Mouse (Mus musculus) neural tube, embryonic 14.5 days (tissue): ENCODE results near the gene Uba52. TPM values are rescaled to one million over a fixed set of nuclear protein-coding genes. Genes with fewer than 3 reads are reported as not detected.
A peak's percentile ranks its signal among the peaks of the same experiment; 100 is the strongest.

Experiments
- ATAC-seq: fragments of 200-750 bp; cut with Nextera tagmentation; 2 replicates; pipeline ENCODE4 v1.8.0; 2017; ENCODE audit warnings: low read depth, mild to moderate bottlenecking, moderate TSS enrichment, moderate library complexity
- H3K27ac ChIP-seq: fragments of 300-500 bp; sonication (generic); 2 replicates; pipeline ENCODE4 v1.5.1; 2014; ENCODE audit warnings: low read depth, mild to moderate bottlenecking, control low read depth, low read length, moderate library complexity, mixed read lengths
- H3K27me3 ChIP-seq: fragments of 300-500 bp; sonication (generic); 2 replicates; pipeline ENCODE4 v1.6.1; 2014; ENCODE audit warnings: low read length; ENCODE audit not compliant: control insufficient read depth, insufficient read depth
- H3K36me3 ChIP-seq: fragments of 300-500 bp; sonication (generic); 2 replicates; pipeline ENCODE4 v1.6.1; 2014; ENCODE audit warnings: low read length, mixed read lengths; ENCODE audit not compliant: control insufficient read depth, insufficient read depth
- H3K4me1 ChIP-seq: fragments of 300-500 bp; sonication (generic); 2 replicates; pipeline ENCODE4 v1.6.1; 2014; ENCODE audit warnings: low read length; ENCODE audit not compliant: control insufficient read depth, insufficient read depth
- H3K4me2 ChIP-seq: fragments of 300-500 bp; sonication (generic); 2 replicates; pipeline ENCODE4 v1.6.1; 2014; ENCODE audit warnings: mild to moderate bottlenecking, low read depth, low read length, control low read depth
- H3K4me3 ChIP-seq: fragments of 300-500 bp; sonication (generic); 2 replicates; pipeline ENCODE4 v1.5.1; 2014; ENCODE audit warnings: low read depth, low read length, control low read depth, mixed read lengths
- H3K9ac ChIP-seq: fragments of 300-500 bp; sonication (generic); replicated peaks from 2 replicates; pipeline ENCODE4 v1.6.1; 2014; ENCODE audit warnings: low read depth, mild to moderate bottlenecking, control low read depth, low read length, mixed read lengths
- H3K9me3 ChIP-seq: fragments of 300-500 bp; sonication (generic); 2 replicates; pipeline ENCODE4 v1.6.1; 2016; ENCODE audit warnings: low read length; ENCODE audit not compliant: control insufficient read depth
- WGBS: fragments of 180-500 bp; shearing (Covaris S2); extraction: QIAGEN DNeasy Blood & Tissue Kit; methylation state at CpG from one replicate; pipeline ENCODE4 v1.1.7; 2014; 5-methylcytosine and 5-hydroxymethylcytosine counted together
- polyA plus RNA-seq: library from polyadenylated mRNA; unstranded; fragments of >200 nt; fragmentation: Nextera tagmentation; extraction: Ambion mirVana; gene quantifications from 2 replicates; pipeline ENCODE4 v1.2.1, GENCODE M21; 2014

Uba52 gene
- polyA plus RNA-seq, 1 experiment from 2014 or later, result 750 TPM

DNA sequence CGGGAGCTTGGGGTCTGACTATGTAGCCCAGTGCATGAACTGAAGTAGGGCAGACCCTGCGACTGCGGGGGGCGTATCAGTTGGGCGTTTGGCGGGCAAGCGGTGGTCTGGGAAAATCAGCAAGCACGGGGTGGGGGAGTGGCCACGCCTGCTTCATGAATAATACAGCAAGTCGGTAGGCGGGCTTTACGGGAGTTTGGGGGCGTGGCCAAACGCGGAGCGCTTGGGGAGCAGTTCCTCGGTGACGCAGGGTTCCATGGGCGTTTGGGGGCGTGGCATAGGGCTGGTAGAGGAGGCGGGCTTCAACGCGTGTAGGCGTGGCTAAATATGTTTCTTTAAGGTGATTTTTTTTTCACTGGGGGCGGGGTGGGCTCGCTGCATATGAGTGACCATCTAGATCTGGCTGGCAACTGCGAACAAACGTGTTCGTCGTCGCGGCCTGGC, 28.1 kb upstream of the Uba52 start:
- Histone ChIP-seq H3K27ac (peak overlapping the region; percentile 93), H3K9ac (peak overlapping the region; percentile 53), H3K4me3 (peak overlapping the region; percentile 69), H3K4me2 (peak overlapping the region; percentile 82), H3K9me3 (no peaks in the 10 kb centered on the region), H3K27me3 (no peaks in the 10 kb centered on the region), H3K36me3 (peaks cover 14% of the 10 kb centered on the region; the same call in 1 of the 2 replicates), H3K4me1 (peaks cover 18% of the 10 kb centered on the region)
- WGBS, result 0% methylated on average over 32 of the region's 32 CpGs
- ATAC-seq, result peak; percentile 77

DNA sequence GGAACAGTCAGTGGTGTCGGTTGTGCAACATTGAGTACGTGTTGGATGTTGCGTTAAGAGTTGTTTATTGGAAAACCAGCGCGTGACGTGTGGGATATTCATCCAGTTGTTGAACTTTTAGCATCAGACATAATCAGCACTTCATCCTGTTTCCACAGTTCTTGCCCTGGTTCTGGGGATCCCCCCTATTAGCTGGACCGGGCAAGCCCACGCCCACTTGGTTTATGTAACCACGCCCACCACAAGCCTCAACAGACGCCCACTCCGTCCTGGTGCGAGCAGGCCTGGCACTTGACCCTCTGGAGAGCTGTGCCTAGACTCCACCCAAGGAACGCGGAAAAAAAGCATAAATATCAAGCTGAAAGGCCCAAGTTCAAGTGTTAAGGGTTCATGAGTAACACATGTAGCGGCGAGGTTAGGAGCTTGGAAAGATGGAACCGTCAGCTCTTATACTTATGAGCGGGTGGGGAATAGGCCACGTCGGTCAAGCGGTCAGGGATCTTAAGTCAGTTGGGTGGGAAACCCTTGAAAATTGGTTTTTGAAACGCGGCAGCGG, 27.5 kb upstream of the Uba52 start:
- peak; percentile 12; the same call in 1 of the 2 replicates for ATAC-seq

GRCm38 (mm10) chr8:70535701-70536100, 25.1 kb upstream of the Uba52 start:
- no peak for ATAC-seq
- Histone ChIP-seq H3K4me3 (no peak overlapping the region), H3K27me3 (no peaks in the 10 kb centered on the region), H3K9me3 (no peaks in the 10 kb centered on the region), H3K9ac (no peak overlapping the region), H3K27ac (no peak overlapping the region), H3K36me3 (peaks cover 40% of the 10 kb centered on the region), H3K4me1 (peaks cover 9% of the 10 kb centered on the region), H3K4me2 (no peak overlapping the region)
- 92% methylated on average over 2 of the region's 2 CpGs for WGBS

More for the DNA sequence above, 27.5 kb upstream of the Uba52 start:
- peak overlapping the region; percentile 69 for H3K4me3 ChIP-seq
- peaks cover 17% of the 10 kb centered on the region; the same call in 1 of the 2 replicates for H3K36me3 ChIP-seq
- no peaks in the 10 kb centered on the region for H3K27me3 ChIP-seq
- WGBS, result 17% methylated on average over 24 of the region's 24 CpGs
- H3K4me2 ChIP-seq, result peak overlapping the region; percentile 82
- peak overlapping the region; percentile 53 for H3K9ac ChIP-seq
- peaks cover 18% of the 10 kb centered on the region for H3K4me1 ChIP-seq
- 0 out of 2 replicates have a peak overlapping the region, but pooled peaks have one; percentile 34 for H3K27ac ChIP-seq
- no peaks in the 10 kb centered on the region for H3K9me3 ChIP-seq

DNA sequence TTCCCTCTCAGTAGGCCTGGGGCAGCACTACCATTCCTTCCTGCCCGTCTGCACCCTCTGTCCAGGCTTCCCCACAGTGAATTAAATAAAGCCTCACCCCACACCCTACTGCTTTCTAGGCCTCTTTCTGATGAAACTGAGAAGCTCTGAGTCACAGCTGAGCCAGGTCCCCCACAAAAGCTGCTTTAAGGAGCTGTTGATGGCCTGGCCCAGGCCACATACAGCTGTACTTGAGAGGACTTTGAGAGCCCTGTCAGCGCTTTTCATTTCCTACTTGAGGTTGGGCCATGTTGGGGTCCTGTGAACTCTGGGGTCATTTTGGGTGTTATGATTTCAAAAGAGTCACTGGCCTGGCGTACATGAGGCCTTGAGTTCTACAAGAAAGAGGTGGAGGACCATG, 24.6 kb upstream of the Uba52 start:
- no peak for ATAC-seq
- H3K36me3 ChIP-seq, result peaks cover 40% of the 10 kb centered on the region
- no peak overlapping the region for H3K9ac ChIP-seq
- peaks cover 4% of the 10 kb centered on the region; the same call in 1 of the 2 replicates for H3K4me1 ChIP-seq
- no peak overlapping the region for H3K27ac ChIP-seq
- H3K4me2 ChIP-seq, result no peak overlapping the region
- H3K9me3 ChIP-seq, result no peaks in the 10 kb centered on the region
- WGBS, result 90% methylated on average over 3 of the region's 3 CpGs
- no peak overlapping the region for H3K4me3 ChIP-seq
- no peaks in the 10 kb centered on the region for H3K27me3 ChIP-seq

- no peak overlapping the region for H3K9ac ChIP-seq
- peaks cover 44% of the 10 kb centered on the region for H3K36me3 ChIP-seq
Measured at GRCm38 (mm10) chr8:70534281-70534680, 23.7 kb upstream of the Uba52 start.

DNA sequence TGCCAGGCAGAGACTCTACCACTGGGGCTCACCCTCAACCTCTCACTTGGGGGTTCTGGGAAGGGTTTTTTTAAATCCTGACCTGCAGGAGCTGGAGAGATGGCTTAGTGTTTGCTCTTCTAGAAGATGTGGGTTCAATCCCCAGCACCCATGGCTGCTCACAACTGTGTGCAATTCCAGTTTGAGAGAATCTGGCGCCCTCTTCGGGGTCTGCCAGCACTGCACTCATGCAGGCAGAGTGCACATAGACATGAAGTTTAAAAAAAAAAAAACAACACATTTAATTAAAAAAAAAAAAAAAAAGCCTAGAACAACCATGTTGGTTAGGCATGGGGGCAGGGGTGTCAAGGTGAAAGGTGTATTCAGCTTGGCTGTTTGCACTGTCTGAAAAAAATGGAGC, 19.7 kb upstream of the Uba52 start:
- ATAC-seq, result no peak
- Histone ChIP-seq H3K4me2 (no peak overlapping the region), H3K9me3 (no peaks in the 10 kb centered on the region), H3K9ac (no peak overlapping the region), H3K4me1 (peaks cover 15% of the 10 kb centered on the region), H3K27ac (no peak overlapping the region), H3K36me3 (peaks cover 39% of the 10 kb centered on the region), H3K27me3 (no peaks in the 10 kb centered on the region), H3K4me3 (no peak overlapping the region)
- WGBS, result 91% methylated on average over 2 of the region's 2 CpGs

More at GRCm38 (mm10) chr8:70534281-70534680, 23.7 kb upstream of the Uba52 start:
- Histone ChIP-seq H3K9me3 (no peaks in the 10 kb centered on the region), H3K27ac (no peak overlapping the region), H3K27me3 (no peaks in the 10 kb centered on the region), H3K4me3 (no peak overlapping the region), H3K4me2 (no peak overlapping the region), H3K4me1 (peaks cover 3% of the 10 kb centered on the region; the same call in 1 of the 2 replicates)
- ATAC-seq, result no peak
- WGBS, result 93% methylated on average over 12 of the region's 12 CpGs

DNA sequence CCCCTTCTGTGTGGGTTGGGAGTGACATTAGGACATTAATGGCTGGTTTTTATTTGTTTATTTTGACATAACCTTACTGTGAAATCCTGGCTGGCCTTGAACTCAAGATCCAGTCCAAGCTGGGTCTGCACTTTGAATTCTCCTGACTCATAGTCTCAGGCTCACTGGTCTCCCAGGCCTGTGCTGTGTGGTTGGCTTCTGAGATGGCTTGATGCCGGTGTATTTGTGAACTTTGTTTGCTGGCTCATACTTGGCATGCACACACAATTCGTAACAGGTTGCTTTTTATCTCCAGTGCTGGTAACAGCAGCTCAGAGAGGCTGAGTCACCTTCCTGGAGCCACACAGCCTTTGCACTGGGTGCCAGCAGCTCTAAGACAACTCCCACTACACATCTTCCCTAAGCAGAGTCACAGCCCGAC, 19.1 kb upstream of the Uba52 start:
- Histone ChIP-seq H3K27me3 (no peaks in the 10 kb centered on the region), H3K36me3 (peaks cover 35% of the 10 kb centered on the region), H3K4me2 (no peak overlapping the region), H3K9ac (no peak overlapping the region), H3K9me3 (no peaks in the 10 kb centered on the region), H3K4me1 (peaks cover 15% of the 10 kb centered on the region), H3K27ac (no peak overlapping the region), H3K4me3 (no peak overlapping the region)
- 93% methylated on average over 3 of the region's 3 CpGs for WGBS
- ATAC-seq, result no peak

DNA sequence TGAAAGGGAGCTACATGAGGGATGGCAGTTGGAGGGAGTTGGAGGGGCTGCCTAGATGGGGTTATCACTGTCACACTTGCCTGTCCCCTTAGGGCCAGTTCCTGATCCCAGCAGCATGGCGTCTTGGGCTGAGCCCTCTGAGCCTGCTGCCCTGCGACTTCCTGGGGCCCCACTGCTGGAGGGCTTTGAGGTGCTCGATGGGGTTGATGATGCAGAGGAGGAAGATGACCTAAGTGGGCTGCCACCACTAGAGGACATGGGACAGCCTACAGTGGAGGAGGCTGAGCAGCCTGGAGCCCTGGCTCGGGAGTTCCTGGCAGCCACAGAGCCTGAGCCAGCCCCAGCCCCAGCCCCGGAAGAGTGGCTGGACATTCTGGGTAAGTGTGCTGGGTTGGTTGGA, 18.7 kb upstream of the Uba52 start:
- 90% methylated on average over 5 of the region's 5 CpGs for WGBS
- H3K9ac ChIP-seq, result no peak overlapping the region
- H3K36me3 ChIP-seq, result peaks cover 33% of the 10 kb centered on the region
- ATAC-seq, result no peak
- no peaks in the 10 kb centered on the region for H3K27me3 ChIP-seq
- H3K4me3 ChIP-seq, result no peak overlapping the region
- H3K4me2 ChIP-seq, result no peak overlapping the region
- peaks cover 15% of the 10 kb centered on the region for H3K4me1 ChIP-seq
- no peaks in the 10 kb centered on the region for H3K9me3 ChIP-seq
- H3K27ac ChIP-seq, result no peak overlapping the region

GRCm38 (mm10) chr8:70528182-70528797, 17.7 kb upstream of the Uba52 start:
- Histone ChIP-seq H3K9ac (peak overlapping the region; percentile 95), H3K4me3 (peak overlapping the region; percentile 79), H3K27ac (peak overlapping the region; percentile 89), H3K9me3 (no peaks in the 10 kb centered on the region), H3K27me3 (no peaks in the 10 kb centered on the region), H3K36me3 (peaks cover 27% of the 10 kb centered on the region), H3K4me2 (peak overlapping the region; percentile 90), H3K4me1 (peaks cover 15% of the 10 kb centered on the region)
- ATAC-seq, result no peak
- WGBS, result 37% methylated on average over 13 of the region's 13 CpGs
